Mouse (Mus musculus): ENCODE measurements around the gene Ahr.

Ahr gene

DNA sequence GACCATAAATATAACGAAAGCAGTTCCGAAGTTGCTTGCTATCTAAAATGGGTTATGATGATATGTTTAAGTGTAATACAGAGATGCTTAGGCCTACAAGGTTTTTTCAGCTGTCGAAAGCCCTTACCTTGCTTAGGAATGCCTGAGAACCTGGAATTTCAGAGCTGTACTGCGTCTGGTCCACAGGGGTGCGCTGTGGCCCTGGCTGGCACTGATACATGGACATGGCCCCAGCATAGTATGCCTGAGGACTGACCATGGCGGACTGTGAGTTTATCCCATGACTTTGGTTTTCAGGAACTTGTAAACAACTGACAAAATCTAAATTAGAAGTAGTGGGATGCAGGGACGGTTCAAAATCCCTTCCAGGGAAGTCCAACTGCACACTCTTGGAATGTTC lies 31.3 kb downstream of the Ahr start:
- peak in 1 of 2 experiments; percentile 3 for DNase-seq (ENCODE audit: low spot score in 2 of 2)

DNA sequence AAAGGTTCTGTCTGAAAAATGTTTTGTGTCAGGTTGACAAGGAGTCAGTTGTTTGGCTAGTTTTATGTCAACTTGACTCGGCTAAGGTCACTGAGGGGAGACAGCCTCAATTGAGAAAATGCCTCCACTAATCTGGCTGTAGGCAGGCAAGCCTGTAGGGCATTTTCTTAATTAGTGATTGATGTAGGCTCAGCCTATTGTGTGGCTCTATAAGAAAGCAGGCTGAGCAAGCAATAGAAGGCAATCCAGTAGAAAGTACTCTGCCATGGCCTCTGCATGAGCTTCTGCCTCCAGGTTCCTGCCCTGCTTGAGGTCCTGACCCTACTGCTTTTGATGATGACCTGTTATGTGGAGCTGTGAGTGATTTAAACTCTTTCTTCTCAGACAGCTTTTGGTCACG lies 33.4 kb downstream of the Ahr start:
- DNase-seq (ENCODE audit: low spot score in 2 of 2) = no peak

DNA sequence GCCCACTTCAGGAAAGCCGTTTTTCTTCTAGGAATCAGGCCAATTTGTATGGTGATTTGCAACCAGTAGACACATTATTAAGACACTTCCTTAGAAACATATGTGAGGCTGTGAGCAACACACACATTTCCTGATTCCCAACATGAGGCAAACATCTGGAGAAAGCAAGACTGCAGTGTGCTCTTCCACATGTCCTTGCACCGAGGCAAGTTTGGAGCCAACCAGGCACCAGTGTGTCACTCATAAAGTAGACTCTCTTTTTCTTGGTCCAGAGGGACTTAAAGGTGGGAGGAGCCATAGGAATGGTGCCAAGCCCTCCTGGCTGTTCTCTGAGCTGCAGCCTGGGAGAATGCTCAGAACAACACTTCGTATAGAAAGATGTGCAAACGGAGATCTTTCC lies 39.6 kb downstream of the Ahr start:
- no peak for DNase-seq (ENCODE audit: low spot score in 2 of 2)

DNA sequence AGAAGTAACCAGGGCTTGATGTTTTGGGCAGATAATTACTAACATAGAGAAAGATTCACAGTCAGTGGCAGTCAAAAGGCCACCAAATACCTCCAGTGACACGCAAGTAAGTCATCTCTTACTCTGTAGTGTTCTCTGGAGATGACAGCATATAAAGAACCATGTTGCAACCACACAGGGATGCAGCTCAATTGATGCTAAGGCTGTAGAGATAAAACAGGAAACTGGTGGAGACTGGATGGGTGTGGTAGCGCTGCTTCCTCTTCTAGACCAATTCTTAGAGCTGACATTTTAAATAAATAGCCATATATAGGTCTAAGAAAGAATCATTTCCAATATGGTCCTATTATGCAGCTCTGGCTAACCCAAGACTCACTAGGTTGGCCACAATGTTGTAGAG lies 54.1 kb downstream of the Ahr start:
- DNase-seq (ENCODE audit: low spot score in 2 of 2) = no peak

DNA sequence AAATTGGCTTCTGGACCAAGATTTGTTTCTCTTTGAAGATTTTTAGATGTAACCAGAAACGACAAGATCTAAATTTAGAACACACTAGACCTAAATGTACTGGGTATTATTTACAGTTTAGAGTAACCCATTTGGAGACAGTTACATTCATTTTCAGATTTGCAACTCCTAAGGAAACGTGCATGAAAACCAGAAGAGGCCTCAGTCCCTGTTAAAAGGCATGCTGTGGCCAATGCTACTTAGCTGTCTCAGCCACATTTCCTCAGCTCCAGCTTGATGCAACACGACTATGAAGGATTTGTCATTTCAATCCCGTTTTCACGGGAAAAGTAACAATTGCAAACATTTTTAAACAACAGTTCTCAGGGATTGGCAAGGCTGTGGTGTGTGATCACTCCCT lies 55.9 kb downstream of the Ahr start:
- no peak for DNase-seq (ENCODE audit: low spot score in 2 of 2)

DNA sequence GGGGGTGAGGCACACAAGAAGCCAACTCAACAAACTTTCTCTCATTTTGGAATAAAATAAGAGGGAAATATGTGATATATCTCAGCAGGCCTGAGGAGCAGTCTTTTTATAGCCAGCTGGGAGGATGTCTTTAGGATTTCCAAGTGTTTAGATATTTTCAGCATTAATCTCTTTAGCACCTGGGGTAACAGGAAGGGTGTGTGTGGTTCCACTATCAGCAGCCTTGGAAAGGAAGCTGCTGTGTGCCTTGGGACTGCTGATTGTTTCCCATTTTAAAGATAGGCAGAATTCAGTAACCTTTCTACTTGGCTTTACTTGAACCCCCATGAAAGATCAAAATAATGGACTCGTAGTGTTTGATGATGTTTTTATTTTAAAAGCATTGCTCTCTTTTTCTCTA lies 71.4 kb downstream of the Ahr start:
- no peak for DNase-seq (ENCODE audit: low spot score in 2 of 2)

DNA sequence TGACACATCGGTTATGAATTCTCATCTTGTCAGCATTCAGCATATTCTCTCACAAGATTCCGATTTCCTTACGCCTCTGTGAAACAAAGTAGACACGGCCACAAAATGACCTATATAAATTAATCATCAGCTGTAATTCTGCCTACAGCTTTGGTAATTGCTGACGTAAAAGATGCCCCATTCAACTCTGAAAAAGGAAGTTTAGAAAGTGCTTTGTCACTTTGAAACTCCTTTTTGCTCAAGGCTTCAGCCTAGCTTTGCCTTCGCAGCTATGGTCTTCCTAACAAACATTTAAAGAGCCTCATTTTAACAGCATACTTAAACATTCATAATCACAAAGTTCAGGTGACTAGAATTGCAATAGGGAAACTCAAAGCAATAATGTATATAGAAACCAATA lies 72.2 kb downstream of the Ahr start:
- DNase-seq (ENCODE audit: low spot score in 2 of 2) = no peak

DNA sequence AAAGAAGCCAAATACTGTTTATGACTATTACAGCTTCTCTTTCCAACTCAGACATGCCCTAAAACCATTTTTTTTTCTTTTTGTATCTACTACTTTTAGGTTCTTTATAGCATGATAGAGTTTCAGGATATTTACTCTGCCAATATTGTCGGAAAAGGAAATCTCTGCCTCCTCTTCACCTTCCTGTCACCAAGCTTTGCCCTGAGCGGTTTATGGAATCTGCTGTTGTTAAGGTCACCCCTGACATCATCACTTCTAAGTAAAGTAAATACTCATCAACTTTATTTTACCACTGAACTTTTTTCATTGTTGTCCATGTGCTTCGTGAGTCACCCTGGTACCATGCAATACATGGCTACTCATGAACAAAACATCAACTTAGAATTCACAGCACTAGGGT lies 75.2 kb downstream of the Ahr start:
- DNase-seq (ENCODE audit: low spot score in 2 of 2) = no peak
